Comparison of ENCODE assay signal across 9 mouse cellular contexts in the genomic region with DNA sequence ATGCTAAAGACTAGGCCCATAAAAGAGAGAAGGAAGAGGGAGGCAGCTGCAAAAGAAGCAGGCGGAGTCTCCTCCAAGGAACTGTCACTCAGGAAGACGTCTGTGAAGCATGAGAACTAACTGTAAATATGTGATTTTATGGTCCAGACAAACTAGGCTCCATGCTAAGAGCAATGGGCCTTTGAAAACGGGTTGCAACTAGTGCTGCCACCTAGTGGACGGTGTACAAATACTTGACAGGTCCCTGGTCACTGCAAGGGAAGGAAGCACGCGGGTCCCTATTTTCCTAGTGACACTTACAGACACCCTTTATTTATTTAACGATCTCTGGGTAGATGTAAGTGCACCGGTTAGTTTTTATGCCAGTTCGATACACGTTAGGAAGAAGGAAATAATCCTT. TPM values are rescaled to one million over a fixed set of nuclear protein-coding genes. Genes with fewer than 3 reads are reported as not detected.
DNase-seq lines count a peak whose midpoint lies in the region; ATAC-seq and TF ChIP-seq lines count a peak whose summit lies in the region.
"Had no signal": no experiment of that assay in that cellular context is flagged by ENCODE, and none has a peak within 500 bp of the region (broad histone marks: within the 10 kb centered on the region; RNA-seq: fewer than 3 reads in every experiment).

No protein-coding gene starts in this region.

- no peak overlapping the region for H3K27ac ChIP-seq in hindbrain, postnatal 0 days
- no peak overlapping the region for H3K27ac ChIP-seq in midbrain, embryonic 10.5 days (replicated peaks)

- 15% methylated on average over 10 of the region's 10 CpGs for WGBS in hindbrain, postnatal 0 days
- WGBS in midbrain, embryonic 10.5 days = 17% methylated on average over 10 of the region's 10 CpGs

- no peaks in the 10 kb centered on the region for H3K36me3 ChIP-seq in hindbrain, postnatal 0 days (ENCODE audit: insufficient read depth, low read length)
- no peaks in the 10 kb centered on the region for H3K36me3 ChIP-seq in midbrain, embryonic 10.5 days

- ATAC-seq in hindbrain, postnatal 0 days = peak; percentile 81

- H3K9me3 ChIP-seq in hindbrain, postnatal 0 days (ENCODE audit: low read length) = no peaks in the 10 kb centered on the region
- no peaks in the 10 kb centered on the region for H3K9me3 ChIP-seq in midbrain, embryonic 10.5 days (replicated peaks)

- H3K9ac ChIP-seq in hindbrain, postnatal 0 days (replicated peaks; ENCODE audit: low read length) = no peak overlapping the region

- TF ChIP-seq CTCF in hindbrain, postnatal 0 days (IDR thresholded peaks at IDR 0.05; ENCODE audit: low read depth) = peak; percentile 91

- peak; percentile 42 for DNase-seq in WW6 (ENCODE audit: low read depth, low spot score)
- DNase-seq in cerebellum, adult 8-10 months = peak; percentile 57
- DNase-seq in forelimb bud, embryonic 11.5 days (ENCODE audit: low read depth, low spot score) = peak; percentile 82
- peak; percentile 89 for DNase-seq in hindbrain, postnatal 0 days (ENCODE audit: low spot score)
- peak; percentile 16 to 39 for DNase-seq in left cerebral cortex, adult 8-10 months (ENCODE audit: low spot score in 2 of 2)
- peak; percentile 72 for DNase-seq in midbrain, embryonic 10.5 days (ENCODE audit: low spot score)
- peak; percentile 82 for DNase-seq in right cerebral cortex, postnatal 4 days
- DNase-seq in yolk sac, embryonic 10.5 days (ENCODE audit: low spot score) = peak; percentile 44

- no peak overlapping the region for H3K4me2 ChIP-seq in hindbrain, postnatal 0 days (ENCODE audit: low read depth, low read length)

- no peaks in the 10 kb centered on the region for H3K27me3 ChIP-seq in hindbrain, postnatal 0 days (ENCODE audit: insufficient read depth, low read length)
- H3K27me3 ChIP-seq in midbrain, embryonic 10.5 days (ENCODE audit: low read depth, poor library complexity, severe bottlenecking) = 0 out of 2 replicates have a peak, but pooled peaks cover 3% of the 10 kb centered on the region

- H3K4me1 ChIP-seq in hindbrain, postnatal 0 days (ENCODE audit: insufficient read depth, low read length) = no peaks in the 10 kb centered on the region
- no peaks in the 10 kb centered on the region for H3K4me1 ChIP-seq in midbrain, embryonic 10.5 days
- H3K4me1 ChIP-seq: megakaryocyte, embryonic 14.5 days had no signal

- H3K4me3 ChIP-seq in hindbrain, postnatal 0 days (ENCODE audit: low read length) = no peak overlapping the region
- H3K4me3 ChIP-seq in midbrain, embryonic 10.5 days = no peak overlapping the region
- H3K4me3 ChIP-seq: megakaryocyte, embryonic 14.5 days had no signal

RNA-seq across cellular contexts. Expression of a gene that starts 10.9 kb away (rescaled TPM):
- 0.58 and 1.5 TPM in 2 replicates for total RNA-seq in hindbrain, postnatal 0 days (2014; rRNA removed)
- polyA plus RNA-seq in hindbrain, postnatal 0 days (2015; fragmentation: Nextera tagmentation; extraction: Ambion mirVana) = 3.7 and 3.9 TPM in 2 replicates
- 1 to 10 TPM in 2 of 4 experiments, under 1 TPM in 2; 0.41 to 1.3 (median 0.80) TPM for total RNA-seq in left cerebral cortex, adult 8-10 months (2022)
- polyA plus RNA-seq in midbrain, embryonic 10.5 days (2016; fragmentation: Nextera tagmentation; extraction: Ambion mirVana) = 2.1 and 3.0 TPM in 2 replicates

Comparison
In these comparisons a context has a peak if more than half of its experiments do, and no peak if none do; other contexts are left out.
1. DNase-seq: peak in every context shown above with its lines; median percentile 89 in hindbrain, postnatal 0 days; 82 in forelimb bud, embryonic 11.5 days; 82 in right cerebral cortex, postnatal 4 days; 72 in midbrain, embryonic 10.5 days; 57 in cerebellum, adult 8-10 months; 44 in yolk sac, embryonic 10.5 days; 42 in WW6; 28 in left cerebral cortex, adult 8-10 months.